Mouse (Mus musculus) stomach, postnatal 0 days (tissue): ENCODE measurements at regions not wholly inside any gene's neighbourhood (a gene's known extent, or its start where the extent isn't known, plus 50 kb on each side); places are given as distances from the start of the nearest gene placed in this dataset.
A peak's percentile ranks its signal among the peaks of the same experiment; 100 is the strongest.

Experiments used
- ATAC-seq: fragments of 200-750 bp; cut with Nextera tagmentation; 2 replicates; pipeline ENCODE4 v1.8.0; 2017; ENCODE audit not compliant: low FRiP score, low TSS enrichment
- DNase-seq: peaks from one replicate; pipeline ENCODE4 v3.0.0-alpha.2; 2016; ENCODE audit warnings: low spot score
- H3K27ac ChIP-seq: fragments of 300-500 bp; sonication (generic); replicated peaks from 2 replicates; pipeline ENCODE4 v1.5.1; 2014; ENCODE audit warnings: mild to moderate bottlenecking, control low read depth
- H3K27me3 ChIP-seq: fragments of 300-500 bp; sonication (generic); 2 replicates; pipeline ENCODE4 v1.6.1; 2014; ENCODE audit warnings: low read length; ENCODE audit not compliant: control insufficient read depth, insufficient read depth
- H3K36me3 ChIP-seq: fragments of 300-500 bp; sonication (generic); 2 replicates; pipeline ENCODE4 v1.6.1; 2014; ENCODE audit warnings: low read length, mixed read lengths; ENCODE audit not compliant: control insufficient read depth, insufficient read depth
- H3K4me1 ChIP-seq: fragments of 300-500 bp; sonication (generic); replicated peaks from 2 replicates; pipeline ENCODE4 v1.6.1; 2014; ENCODE audit warnings: antibody characterized with exemption; ENCODE audit not compliant: control insufficient read depth, insufficient read depth
- H3K4me2 ChIP-seq: fragments of 300-500 bp; sonication (generic); replicated peaks from 2 replicates; pipeline ENCODE4 v1.6.1; 2014; ENCODE audit warnings: low read depth, mild to moderate bottlenecking, control low read depth, moderate library complexity
- H3K4me3 ChIP-seq: fragments of 300-500 bp; sonication (generic); 2 replicates; pipeline ENCODE4 v1.5.1; 2014; ENCODE audit warnings: low read depth, low read length, control low read depth
- H3K9ac ChIP-seq: fragments of 300-500 bp; sonication (generic); 2 replicates; pipeline ENCODE4 v1.6.1; 2014; ENCODE audit warnings: mild to moderate bottlenecking, low read length, control low read depth, mixed read lengths
- H3K9me3 ChIP-seq: fragments of 300-500 bp; sonication (generic); 2 replicates; pipeline ENCODE4 v1.6.1; 2016; ENCODE audit warnings: low read length; ENCODE audit not compliant: control insufficient read depth
- CTCF ChIP-seq: IDR thresholded peaks from 2 replicates; pipeline ENCODE4 v1.5.1; 2016; ENCODE audit warnings: antibody characterized with exemption, low read depth, mild to moderate bottlenecking, moderate library complexity
- EP300 ChIP-seq: optimal IDR thresholded peaks from 2 replicates; pipeline ENCODE3; 2016; ENCODE audit warnings: antibody characterized with exemption
- WGBS: fragments of 180-500 bp; shearing (Covaris S2); extraction: QIAGEN DNeasy Blood & Tissue Kit; methylation state at CpG from one replicate; pipeline ENCODE4 v1.1.7; 2014; 5-methylcytosine and 5-hydroxymethylcytosine counted together

DNA sequence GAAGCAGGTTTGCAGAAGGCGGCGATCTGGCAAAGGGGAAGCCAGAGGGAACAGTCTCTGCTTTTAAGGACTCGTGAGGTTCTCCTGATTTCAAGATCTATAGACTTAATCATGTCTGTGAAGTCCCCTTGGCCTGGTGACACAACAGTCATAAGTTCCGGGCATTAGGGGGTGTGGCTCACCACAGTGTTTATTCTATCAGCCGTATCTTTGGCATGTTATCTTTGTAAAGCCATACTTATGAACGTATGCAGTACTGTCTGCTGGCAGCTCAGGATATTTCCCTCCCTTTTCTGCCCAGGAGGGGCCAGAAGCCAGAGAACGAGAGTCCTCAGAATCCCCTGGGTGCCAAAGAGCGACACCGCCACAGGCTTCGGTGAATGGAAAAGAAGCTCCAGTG, 51.3 kb upstream of the 1600014C23Rik start:
- ATAC-seq (peak; percentile 41), DNase-seq (peak; percentile 48)
- Histone ChIP-seq H3K4me3 (no peak overlapping the region), H3K9ac (no peak overlapping the region), H3K4me1 (peaks cover 11% of the 10 kb centered on the region; the same call in 1 of the 2 replicates), H3K27me3 (no peaks in the 10 kb centered on the region), H3K36me3 (no peaks in the 10 kb centered on the region), H3K4me2 (no peak overlapping the region), H3K27ac (no peak overlapping the region; the same call in 1 of the 2 replicates), H3K9me3 (no peaks in the 10 kb centered on the region)
- TF ChIP-seq CTCF = no peak
- no peak for TF ChIP-seq EP300
- 45% methylated on average over 10 of the region's 10 CpGs for WGBS

- H3K36me3 ChIP-seq = no peaks in the 10 kb centered on the region
- DNase-seq = no peak
- no peak overlapping the region for H3K4me2 ChIP-seq
- H3K4me1 ChIP-seq = peaks cover 9% of the 10 kb centered on the region; the same call in 1 of the 2 replicates
- ATAC-seq = no peak
- no peak overlapping the region for H3K9ac ChIP-seq
- no peak overlapping the region for H3K4me3 ChIP-seq
- no peak overlapping the region for H3K27ac ChIP-seq
- H3K27me3 ChIP-seq = no peaks in the 10 kb centered on the region
- 88% methylated on average over 5 of the region's 5 CpGs for WGBS
- no peak for TF ChIP-seq CTCF
- no peaks in the 10 kb centered on the region for H3K9me3 ChIP-seq
Observed at GRCm38 (mm10) chr17:45784496-45784895, 50.9 kb upstream of the 1600014C23Rik start.
